Mouse (Mus musculus) liver, embryonic 16.5 days (tissue): Measurements from ENCODE around the gene Chia1. TPM values are rescaled to one million over a fixed set of nuclear protein-coding genes. Genes with fewer than 3 reads are reported as not detected.
"Not testable (repeated sequence)": the region's sequence is repeated elsewhere in the genome, so short reads cannot be mapped to it uniquely, and the experiment has no call there.

Experiments used
- ATAC-seq: fragments of 200-750 bp; cut with Nextera tagmentation; 2 replicates; pipeline ENCODE4 v1.8.0; 2017; ENCODE audit warnings: low read depth, mild to moderate bottlenecking, moderate number of reproducible peaks, moderate library complexity
- H3K27ac ChIP-seq: fragments of 300-500 bp; sonication (generic); 2 replicates; pipeline ENCODE4 v1.5.1; 2014; ENCODE audit warnings: mild to moderate bottlenecking, low read length
- H3K27me3 ChIP-seq: fragments of 300-500 bp; sonication (generic); 2 replicates; pipeline ENCODE4 v1.6.1; 2014; ENCODE audit warnings: low read depth, low read length, mixed read lengths; ENCODE audit not compliant: control insufficient read depth, insufficient read depth
- H3K36me3 ChIP-seq: fragments of 300-500 bp; sonication (generic); 2 replicates; pipeline ENCODE4 v1.6.1; 2014; ENCODE audit warnings: mild to moderate bottlenecking; ENCODE audit not compliant: control insufficient read depth, insufficient read depth
- H3K4me1 ChIP-seq: fragments of 300-500 bp; sonication (generic); 2 replicates; pipeline ENCODE4 v1.6.1; 2014; ENCODE audit warnings: low read depth, low read length, mixed read lengths; ENCODE audit not compliant: control insufficient read depth
- H3K4me2 ChIP-seq: fragments of 300-500 bp; sonication (generic); 2 replicates; pipeline ENCODE4 v1.6.1; 2014; ENCODE audit warnings: low read depth, low read length, mixed read lengths
- H3K4me3 ChIP-seq: fragments of 300-500 bp; sonication (generic); 2 replicates; pipeline ENCODE4 v1.5.1; 2014; ENCODE audit warnings: low read depth, mild to moderate bottlenecking, low read length
- H3K9ac ChIP-seq: fragments of 300-500 bp; sonication (generic); 2 replicates; pipeline ENCODE4 v1.6.1; 2014; ENCODE audit warnings: low read depth, low read length
- H3K9me3 ChIP-seq: fragments of 300-500 bp; sonication (generic); replicated peaks from 2 replicates; pipeline ENCODE4 v1.6.1; 2016; ENCODE audit warnings: low read length; ENCODE audit not compliant: control insufficient read depth
- WGBS: fragments of 180-500 bp; shearing (Covaris S2); extraction: QIAGEN DNeasy Blood & Tissue Kit; methylation state at CpG from one replicate; pipeline ENCODE4 v1.1.7; 2014; ENCODE audit not compliant: insufficient replicate concordance; 5-methylcytosine and 5-hydroxymethylcytosine counted together
- polyA plus RNA-seq: library from polyadenylated mRNA; unstranded; fragments of >200 nt; fragmentation: Nextera tagmentation; extraction: Ambion mirVana; gene quantifications from 2 replicates; pipeline ENCODE4 v1.2.1, GENCODE M21; 2015

Chia1 gene
- polyA plus RNA-seq, 1 experiment from 2014 or later, result not detected

DNA sequence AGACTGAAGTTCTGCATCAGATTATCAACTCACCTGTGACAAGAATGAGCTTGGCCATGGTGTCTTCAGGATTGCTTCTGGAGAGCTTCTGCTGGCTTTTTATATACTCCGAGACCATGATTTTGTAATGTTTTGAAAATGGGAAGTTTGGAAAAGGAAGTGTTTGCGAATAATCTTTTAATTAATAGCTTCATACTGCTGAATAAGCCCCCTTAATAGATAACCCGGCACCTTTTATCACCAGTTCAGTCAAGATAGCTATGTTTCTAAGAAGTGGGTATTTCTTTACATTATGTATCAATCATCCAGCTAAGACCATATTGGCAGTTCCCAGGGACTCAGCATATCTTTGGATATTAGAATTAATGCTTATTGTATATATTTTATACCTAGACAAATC, 54.4 kb downstream of the Chia1 start, which contains the start of gene Chil3:
Gene Chil3, minus strand, starts transcription at position 101 of the 400 bp plus-strand sequence.
- Histone ChIP-seq H3K27ac (no peak within 1 kb of the TSS), H3K27me3 (no peaks in the 10 kb centered on the region), H3K9me3 (no peaks in the 10 kb centered on the region), H3K4me2 (no peak within 1 kb of the TSS), H3K36me3 (no peaks in the 10 kb centered on the region), H3K4me3 (no peak within 1 kb of the TSS), H3K4me1 (no peaks in the 10 kb centered on the region), H3K9ac (no peak within 1 kb of the TSS)
- 52% methylated on average over 3 of the region's 3 CpGs for WGBS
- ATAC-seq, result no peak

DNA sequence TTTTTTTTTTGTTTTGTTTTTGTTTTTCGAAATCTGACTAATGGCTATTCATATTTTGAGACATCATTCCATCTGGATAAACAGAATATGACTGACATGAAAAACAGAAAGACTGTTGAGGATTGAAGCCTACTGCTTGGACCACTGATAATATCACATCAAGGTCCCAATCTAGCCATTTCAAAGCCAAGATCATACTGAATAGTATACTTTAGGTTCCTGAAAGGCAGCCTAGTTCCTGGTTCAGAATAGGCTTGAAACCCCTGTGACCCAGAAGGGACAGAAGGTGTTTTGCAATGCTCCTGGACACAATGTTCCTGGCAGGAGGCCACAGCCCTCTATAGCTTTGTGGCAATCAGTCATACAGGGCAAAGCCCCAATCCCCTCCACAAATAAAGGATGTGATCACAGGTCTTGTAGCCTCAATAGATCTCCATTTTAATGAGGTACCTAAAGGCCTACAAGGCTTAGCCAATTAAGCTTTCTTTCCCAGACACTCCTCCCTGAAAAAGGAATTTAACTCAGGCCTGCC, 57.6 kb downstream of the Chia1 start:
- no peak overlapping the region for H3K9ac ChIP-seq
- H3K4me1 ChIP-seq, result no peaks in the 10 kb centered on the region
- no peaks in the 10 kb centered on the region for H3K27me3 ChIP-seq
- ATAC-seq, result peak; percentile 43
- H3K4me2 ChIP-seq, result no peak overlapping the region
- 22% methylated on average over 1 of the region's 1 CpGs for WGBS
- H3K27ac ChIP-seq, result no peak overlapping the region
- H3K36me3 ChIP-seq, result no peaks in the 10 kb centered on the region
- H3K4me3 ChIP-seq, result no peak overlapping the region
- H3K9me3 ChIP-seq, result no peaks in the 10 kb centered on the region

DNA sequence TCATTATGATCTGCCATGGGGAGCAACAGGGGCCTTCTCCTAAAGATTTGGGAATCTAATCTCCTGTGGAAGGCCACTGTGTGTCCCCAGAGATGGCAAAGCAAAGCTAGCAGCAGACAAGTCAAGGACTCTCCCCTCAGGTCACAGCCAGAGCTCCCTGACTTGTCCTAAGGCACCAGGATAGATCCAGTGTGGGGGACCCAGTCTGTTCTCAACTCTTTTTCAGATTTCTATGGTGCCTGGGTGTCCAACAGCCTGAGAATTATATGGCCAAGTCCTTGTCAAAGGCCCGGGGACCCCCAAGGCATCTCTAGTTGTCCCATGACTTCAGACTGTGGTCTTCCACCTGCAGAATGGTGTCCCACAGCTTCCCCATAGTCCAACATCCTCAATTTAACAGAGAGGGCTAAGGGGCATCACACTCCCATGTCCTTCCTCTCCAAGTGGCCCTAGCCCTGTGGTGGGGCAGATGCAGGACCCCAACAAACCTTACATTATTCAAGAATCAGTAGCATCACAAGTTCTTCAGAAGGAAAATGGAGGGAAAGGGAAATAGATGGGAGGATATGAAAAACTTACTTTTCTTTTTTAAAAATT, 58.2 kb downstream of the Chia1 start:
- H3K27ac ChIP-seq, result no peak overlapping the region
- no peak overlapping the region for H3K4me3 ChIP-seq
- no peaks in the 10 kb centered on the region for H3K4me1 ChIP-seq
- H3K4me2 ChIP-seq, result no peak overlapping the region
- no peaks in the 10 kb centered on the region for H3K27me3 ChIP-seq
- H3K9ac ChIP-seq, result no peak overlapping the region
- H3K9me3 ChIP-seq, result no peaks in the 10 kb centered on the region
- WGBS, result 44% methylated on average over 1 of the region's 1 CpGs
- no peaks in the 10 kb centered on the region for H3K36me3 ChIP-seq
- 0 out of 2 replicates have a peak, but pooled peaks have one; percentile 13 for ATAC-seq

DNA sequence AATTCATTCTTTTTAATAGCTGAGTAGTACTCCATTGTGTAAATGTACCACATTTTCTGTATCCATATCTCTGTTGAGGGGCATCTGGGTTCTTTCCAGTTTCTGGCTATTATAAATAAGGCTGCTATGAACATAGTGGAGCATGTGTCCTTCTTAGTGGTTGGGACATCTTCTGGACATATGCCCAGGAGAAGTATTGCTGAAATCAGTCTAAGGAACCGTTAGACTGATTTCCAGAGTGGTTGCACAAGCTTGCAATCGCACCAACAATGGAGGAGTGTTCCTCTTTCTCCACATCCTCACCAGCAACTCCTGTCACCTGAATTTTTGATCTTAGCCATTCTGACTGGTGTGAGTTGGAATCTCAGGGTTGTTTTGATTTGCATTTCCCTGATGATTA, 59.5 kb downstream of the Chia1 start:
- not testable (repeated sequence) for H3K27ac ChIP-seq, H3K9ac ChIP-seq, H3K4me2 ChIP-seq, H3K4me3 ChIP-seq, H3K27me3 ChIP-seq, H3K4me1 ChIP-seq, ATAC-seq, H3K9me3 ChIP-seq, H3K36me3 ChIP-seq
- 50% methylated on average over 2 of the region's 2 CpGs for WGBS

DNA sequence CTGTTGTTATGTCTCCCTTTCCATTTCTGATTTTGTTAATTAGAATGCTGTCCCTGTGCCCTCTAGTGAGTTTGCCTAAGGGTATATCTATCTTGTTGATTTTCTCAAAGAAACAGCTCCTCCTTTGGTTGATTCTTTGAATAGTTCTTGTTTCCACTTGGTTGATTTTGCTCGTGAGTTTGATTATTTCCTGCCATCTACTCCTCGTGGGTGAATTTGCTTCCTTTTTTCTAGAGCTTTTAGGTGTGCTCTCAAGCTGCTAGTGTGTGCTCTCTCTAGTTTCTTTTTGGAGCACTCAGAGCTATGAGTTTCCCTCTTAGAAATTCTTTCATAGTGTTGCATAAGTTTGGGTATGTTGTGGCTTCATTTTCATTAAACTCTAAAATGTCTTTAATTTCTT, 61.9 kb downstream of the Chia1 start:
- not testable (repeated sequence) for H3K9ac ChIP-seq, H3K4me1 ChIP-seq, H3K4me3 ChIP-seq, H3K27me3 ChIP-seq, H3K27ac ChIP-seq, H3K36me3 ChIP-seq, ATAC-seq, H3K9me3 ChIP-seq, H3K4me2 ChIP-seq
- whole genome bisulfite sequencing, result 29% methylated on average over 2 of the region's 2 CpGs

DNA sequence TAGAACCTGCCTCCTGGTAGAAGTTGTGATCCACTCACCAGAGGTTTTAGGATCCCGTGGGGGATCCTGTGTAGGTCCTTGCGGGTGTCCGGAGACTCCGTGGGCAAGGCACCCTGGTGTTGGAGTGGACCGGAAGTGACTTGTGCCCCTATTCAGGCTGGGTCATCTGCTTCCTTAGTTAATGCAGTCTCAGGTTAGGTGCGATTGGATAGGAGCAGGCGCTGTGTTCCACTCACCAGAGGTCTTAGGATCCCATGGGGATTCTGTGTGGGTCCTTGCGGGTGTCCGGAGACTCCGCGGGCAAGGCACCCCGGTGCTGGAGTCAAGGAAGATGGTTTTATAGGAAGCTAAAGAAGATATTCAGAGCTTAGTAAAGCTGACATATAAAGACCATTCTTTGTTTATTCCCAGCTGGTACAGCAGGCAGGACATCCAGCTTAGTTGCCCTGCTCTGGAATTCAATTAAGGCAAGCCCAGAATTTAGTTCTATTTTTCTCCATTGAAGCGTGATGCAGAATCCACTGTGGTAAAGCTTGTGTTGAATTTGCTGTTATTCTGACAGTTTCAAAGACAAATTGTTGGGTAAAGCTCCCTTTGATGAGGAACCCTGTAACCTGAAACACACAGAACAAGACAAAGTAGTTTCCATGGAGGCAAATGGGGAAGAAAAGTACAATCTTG, 64.6 kb downstream of the Chia1 start:
- Histone ChIP-seq H3K36me3 (no peaks in the 10 kb centered on the region), H3K9me3 (peaks cover under 1% of the 10 kb centered on the region), H3K27me3 (no peaks in the 10 kb centered on the region), H3K4me1 (no peaks in the 10 kb centered on the region), H3K9ac (no peak overlapping the region), H3K27ac (no peak overlapping the region), H3K4me2 (no peak overlapping the region), H3K4me3 (no peak overlapping the region)
- ATAC-seq, result no peak
- WGBS, result 75% methylated on average over 13 of the region's 13 CpGs

Other genes with a start within 250 kb of the Chia1 start
- gene Adora3, start 242.4 kb upstream of the Chia1 start, polyA plus RNA-seq, result 0.48 and 0.77 TPM in 2 replicates
- not detected in 2 replicates for gene Tmigd3, start 242.3 kb upstream of the Chia1 start, polyA plus RNA-seq
- 2.4 and 2.9 TPM in 2 replicates for gene I830077J02Rik, start 180.6 kb upstream of the Chia1 start, polyA plus RNA-seq
- gene Wdr77, start 153.9 kb upstream of the Chia1 start, polyA plus RNA-seq, result 35.1 and 35.9 TPM in 2 replicates
- gene Atp5f1, start 153.1 kb upstream of the Chia1 start, polyA plus RNA-seq, result 287 and 311 TPM in 2 replicates
- gene Ovgp1, start 139.5 kb upstream of the Chia1 start, polyA plus RNA-seq, result 0.48 and 0.79 TPM in 2 replicates
- not detected in 2 replicates for gene Pifo, start 98.6 kb upstream of the Chia1 start, polyA plus RNA-seq
- 0.21 TPM in 1 of 2 replicates, not detected in the other for gene Chil5, start 80.4 kb upstream of the Chia1 start, polyA plus RNA-seq
- gene Chil3, start 54.3 kb downstream of the Chia1 start, polyA plus RNA-seq, result 26.9 and 37.6 TPM in 2 replicates
- not detected in 2 replicates for gene Chil4, start 106.3 kb downstream of the Chia1 start, polyA plus RNA-seq